Comparison of ENCODE assay signal across 9 mouse cellular contexts in the genomic region with DNA sequence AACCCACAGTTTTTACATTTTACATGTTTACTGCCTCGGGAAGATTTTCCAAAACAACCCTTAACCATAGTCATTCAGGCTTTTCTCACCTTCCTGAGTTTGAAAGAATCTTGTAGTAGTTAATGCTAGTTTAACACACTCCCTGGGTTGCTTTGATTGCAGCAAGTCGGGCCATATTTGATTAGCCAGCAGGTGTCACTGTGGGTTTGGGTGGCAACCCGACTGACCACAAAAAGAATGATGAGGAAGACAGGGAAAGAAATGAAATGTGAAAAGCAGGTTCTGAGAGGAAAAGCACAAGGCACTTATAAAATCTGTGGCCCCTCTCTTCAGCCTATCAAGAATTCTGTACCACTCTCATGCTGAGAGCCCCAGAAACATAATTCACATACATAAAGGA.
DNase-seq lines count a peak whose midpoint lies in the region; ATAC-seq and TF ChIP-seq lines count a peak whose summit lies in the region.
"Had no signal": no experiment of that assay in that cellular context is flagged by ENCODE, and none has a peak within 500 bp of the region (broad histone marks: within the 10 kb centered on the region; RNA-seq: fewer than 3 reads in every experiment).

No protein-coding gene starts in this region.

- WGBS in hindbrain, embryonic 14.5 days, result 10% methylated on average over 3 of the region's 3 CpGs
- 7% methylated on average over 3 of the region's 3 CpGs for WGBS in hindbrain, embryonic 12.5 days

- peak; percentile 80 for DNase-seq in hindbrain, embryonic 14.5 days (ENCODE audit: low spot score)
- peak; percentile 54 to 55 for DNase-seq in adrenal gland, adult 18-20 months (ENCODE audit: low spot score in 2 of 2)
- peak; percentile 83 for DNase-seq in embryo, embryonic 10.5 days (ENCODE audit: low spot score)
- DNase-seq in heart, postnatal 14 days, result peak; percentile 69 to 80
- DNase-seq in left cerebral cortex, adult 2 months (ENCODE audit: extremely low spot score in 1 of 2, low spot score in 2 of 2), result peak; percentile 60 to 77
- peak; percentile 66 for DNase-seq in ovary, postnatal 14 days (ENCODE audit: low spot score)

- H3K36me3 ChIP-seq in hindbrain, embryonic 14.5 days (replicated peaks; ENCODE audit: control insufficient read depth, insufficient read depth), result no peaks in the 10 kb centered on the region
- H3K36me3 ChIP-seq in hindbrain, embryonic 12.5 days, result no peaks in the 10 kb centered on the region
- H3K36me3 ChIP-seq: liver, embryonic 15.5 days had no signal

- no peak overlapping the region for H3K4me2 ChIP-seq in hindbrain, embryonic 14.5 days (replicated peaks)
- no peak overlapping the region for H3K4me2 ChIP-seq in hindbrain, embryonic 12.5 days (replicated peaks)
- H3K4me2 ChIP-seq: liver, embryonic 15.5 days had no signal

- no peaks in the 10 kb centered on the region for H3K4me1 ChIP-seq in hindbrain, embryonic 14.5 days (replicated peaks; ENCODE audit: control insufficient read depth, insufficient read depth, low read length)
- H3K4me1 ChIP-seq in hindbrain, embryonic 12.5 days, result 0 out of 2 replicates have a peak, but pooled peaks cover 4% of the 10 kb centered on the region
- H3K4me1 ChIP-seq: liver, embryonic 15.5 days had no signal

- H3K27me3 ChIP-seq in hindbrain, embryonic 14.5 days (ENCODE audit: control insufficient read depth, insufficient read depth, low read length), result no peaks in the 10 kb centered on the region
- H3K27me3 ChIP-seq in hindbrain, embryonic 12.5 days, result no peaks in the 10 kb centered on the region
- H3K27me3 ChIP-seq: liver, embryonic 15.5 days had no signal

- ATAC-seq in hindbrain, embryonic 14.5 days (ENCODE audit: low FRiP score), result no peak
- no peak for ATAC-seq in hindbrain, embryonic 12.5 days (ENCODE audit: low FRiP score)
- no peak for ATAC-seq in inflammation-experienced regulatory T-cells, adult 6 months

- no peak overlapping the region for H3K9ac ChIP-seq in hindbrain, embryonic 14.5 days
- H3K9ac ChIP-seq in hindbrain, embryonic 12.5 days, result no peak overlapping the region
- H3K9ac ChIP-seq: liver, embryonic 15.5 days had no signal

- peak; percentile 87 for TF ChIP-seq CTCF in left cerebral cortex, adult 2 months (IDR thresholded peaks at IDR 0.05)

- no peak overlapping the region for H3K4me3 ChIP-seq in hindbrain, embryonic 14.5 days (replicated peaks; ENCODE audit: low read length)
- no peak overlapping the region for H3K4me3 ChIP-seq in hindbrain, embryonic 12.5 days
- no peak overlapping the region for H3K4me3 ChIP-seq in left cerebral cortex, adult 2 months
- H3K4me3 ChIP-seq: liver, embryonic 15.5 days had no signal

- no peak overlapping the region for H3K27ac ChIP-seq in hindbrain, embryonic 14.5 days
- H3K27ac ChIP-seq in hindbrain, embryonic 12.5 days, result no peak overlapping the region
- no peak overlapping the region for H3K27ac ChIP-seq in left cerebral cortex, adult 2 months
- H3K27ac ChIP-seq: liver, embryonic 15.5 days had no signal

- intact Hi-C loops in heart, postnatal 14 days (cut with DNase I), result loop anchor here (1.0 to 5.0 kb wide), 4 partner anchors 116 to 731 kb away; no protein-coding TSS in a partner anchor
- intact Hi-C loops in left cerebral cortex, adult 2 months (cut with DNase I), result loop anchor here (1.0 to 5.0 kb wide), 4 partner anchors 394 to 731 kb away; no protein-coding TSS in a partner anchor

- no peaks in the 10 kb centered on the region for H3K9me3 ChIP-seq in hindbrain, embryonic 14.5 days (ENCODE audit: control insufficient read depth, low read length)
- no peaks in the 10 kb centered on the region for H3K9me3 ChIP-seq in hindbrain, embryonic 12.5 days (replicated peaks)
- H3K9me3 ChIP-seq: liver, embryonic 15.5 days had no signal
